Mouse (Mus musculus): ENCODE results near the gene Ccdc33. TPM values are rescaled to one million over a fixed set of nuclear protein-coding genes. Genes with fewer than 3 reads are reported as not detected.
A peak's percentile ranks its signal among the peaks of the same experiment; 100 is the strongest.

Ccdc33 gene
- polyA plus RNA-seq, 1 experiment from 2014 or later = 1.5 TPM

- Histone ChIP-seq H3K27ac (no peak overlapping the region), H3K4me1 (peaks cover 49% of the 10 kb centered on the region), H3K9ac (no peak overlapping the region), H3K36me3 (no peaks in the 10 kb centered on the region), H3K9me3 (replicated peaks) (no peaks in the 10 kb centered on the region), H3K4me3 (no peak overlapping the region), H3K27me3 (peaks cover 50% of the 10 kb centered on the region), H3K4me2 (replicated peaks) (no peak overlapping the region)
- 83% methylated on average over 1 of the region's 1 CpGs for WGBS
- ATAC-seq (ENCODE audit: low FRiP score) = no peak
These were observed 64.6 kb downstream of the Ccdc33 start for GRCm38 (mm10) chr9:58054032-58054431.

GRCm38 (mm10) chr9:58053544-58053943 lies 65.1 kb downstream of the Ccdc33 start:
- ATAC-seq (ENCODE audit: low FRiP score) = no peak
- Histone ChIP-seq H3K4me3 (no peak overlapping the region), H3K27me3 (peaks cover 50% of the 10 kb centered on the region), H3K36me3 (no peaks in the 10 kb centered on the region), H3K27ac (no peak overlapping the region), H3K4me2 (replicated peaks) (no peak overlapping the region), H3K9ac (no peak overlapping the region), H3K4me1 (peaks cover 53% of the 10 kb centered on the region), H3K9me3 (replicated peaks) (no peaks in the 10 kb centered on the region)
- 55% methylated on average over 3 of the region's 3 CpGs for WGBS

GRCm38 (mm10) chr9:58053102-58053501 lies 65.5 kb downstream of the Ccdc33 start:
- Histone ChIP-seq H3K4me2 (replicated peaks) (no peak overlapping the region), H3K36me3 (no peaks in the 10 kb centered on the region), H3K9ac (no peak overlapping the region), H3K4me3 (no peak overlapping the region), H3K4me1 (peaks cover 58% of the 10 kb centered on the region), H3K9me3 (replicated peaks) (no peaks in the 10 kb centered on the region), H3K27me3 (peaks cover 50% of the 10 kb centered on the region), H3K27ac (no peak overlapping the region)
- 19% methylated on average over 3 of the region's 3 CpGs for WGBS
- ATAC-seq (ENCODE audit: low FRiP score) = no peak; the same call in 1 of the 2 replicates

GRCm38 (mm10) chr9:58051937-58052336 lies 66.7 kb downstream of the Ccdc33 start:
- Histone ChIP-seq H3K4me1 (peaks cover 68% of the 10 kb centered on the region), H3K9ac (no peak overlapping the region), H3K4me2 (replicated peaks) (no peak overlapping the region), H3K36me3 (no peaks in the 10 kb centered on the region), H3K27ac (peak overlapping the region; percentile 57), H3K9me3 (replicated peaks) (no peaks in the 10 kb centered on the region), H3K4me3 (no peak overlapping the region), H3K27me3 (peaks cover 40% of the 10 kb centered on the region)
- 26% methylated on average over 5 of the region's 5 CpGs for WGBS
- ATAC-seq (ENCODE audit: low FRiP score) = no peak

- WGBS = 72% methylated on average over 7 of the region's 7 CpGs
- H3K9me3 ChIP-seq (replicated peaks) = no peaks in the 10 kb centered on the region
- ATAC-seq (ENCODE audit: low FRiP score) = no peak
- H3K36me3 ChIP-seq = no peaks in the 10 kb centered on the region
- peaks cover 36% of the 10 kb centered on the region for H3K27me3 ChIP-seq
- H3K4me3 ChIP-seq = no peak overlapping the region
- peak overlapping the region; percentile 75; the same call in 1 of the 2 replicates for H3K27ac ChIP-seq
- H3K4me1 ChIP-seq = peaks cover 74% of the 10 kb centered on the region
- no peak overlapping the region for H3K4me2 ChIP-seq (replicated peaks)
- no peak overlapping the region for H3K9ac ChIP-seq
These were observed 68.8 kb downstream of the Ccdc33 start for GRCm38 (mm10) chr9:58049861-58050260.

GRCm38 (mm10) chr9:58049186-58049585 lies 69.4 kb downstream of the Ccdc33 start:
- no peaks in the 10 kb centered on the region for H3K36me3 ChIP-seq
- peak overlapping the region; percentile 75 for H3K27ac ChIP-seq
- H3K27me3 ChIP-seq = peaks cover 31% of the 10 kb centered on the region
- H3K9me3 ChIP-seq (replicated peaks) = no peaks in the 10 kb centered on the region
- H3K4me2 ChIP-seq (replicated peaks) = no peak overlapping the region
- H3K9ac ChIP-seq = peak overlapping the region; percentile 38; the same call in 1 of the 2 replicates
- H3K4me3 ChIP-seq = no peak overlapping the region
- ATAC-seq (ENCODE audit: low FRiP score) = no peak
- H3K4me1 ChIP-seq = peaks cover 77% of the 10 kb centered on the region
- 41% methylated on average over 6 of the region's 6 CpGs for WGBS

- Histone ChIP-seq H3K4me1 (peaks cover 77% of the 10 kb centered on the region), H3K4me3 (no peak overlapping the region), H3K9ac (peak overlapping the region; percentile 38; the same call in 1 of the 2 replicates), H3K4me2 (replicated peaks) (peak overlapping the region; percentile 30; the same call in 1 of the 2 replicates), H3K36me3 (no peaks in the 10 kb centered on the region), H3K27me3 (peaks cover 27% of the 10 kb centered on the region), H3K9me3 (replicated peaks) (no peaks in the 10 kb centered on the region), H3K27ac (peak overlapping the region; percentile 75)
- 6% methylated on average over 6 of the region's 6 CpGs for WGBS
- peak; percentile 23 for ATAC-seq (ENCODE audit: low FRiP score)
These were observed 70.0 kb downstream of the Ccdc33 start for GRCm38 (mm10) chr9:58048621-58049020.

GRCm38 (mm10) chr9:58047061-58047460 lies 71.6 kb downstream of the Ccdc33 start:
- WGBS = 75% methylated on average over 10 of the region's 10 CpGs
- H3K4me3 ChIP-seq = no peak overlapping the region
- ATAC-seq (ENCODE audit: low FRiP score) = no peak
- peaks cover 21% of the 10 kb centered on the region for H3K27me3 ChIP-seq
- H3K9ac ChIP-seq = no peak overlapping the region
- H3K36me3 ChIP-seq = no peaks in the 10 kb centered on the region
- no peaks in the 10 kb centered on the region for H3K9me3 ChIP-seq (replicated peaks)
- H3K4me2 ChIP-seq (replicated peaks) = no peak overlapping the region
- no peak overlapping the region for H3K27ac ChIP-seq
- peaks cover 82% of the 10 kb centered on the region for H3K4me1 ChIP-seq

GRCm38 (mm10) chr9:58045646-58046045 lies 73.0 kb downstream of the Ccdc33 start:
- H3K9ac ChIP-seq = no peak overlapping the region
- H3K4me2 ChIP-seq (replicated peaks) = no peak overlapping the region
- ATAC-seq (ENCODE audit: low FRiP score) = no peak
- no peaks in the 10 kb centered on the region for H3K36me3 ChIP-seq
- H3K27me3 ChIP-seq = peaks cover 15% of the 10 kb centered on the region
- H3K27ac ChIP-seq = peak overlapping the region; percentile 62; the same call in 1 of the 2 replicates
- H3K4me3 ChIP-seq = no peak overlapping the region
- 16% methylated on average over 4 of the region's 4 CpGs for WGBS
- peaks cover 89% of the 10 kb centered on the region for H3K4me1 ChIP-seq
- H3K9me3 ChIP-seq (replicated peaks) = no peaks in the 10 kb centered on the region

- Histone ChIP-seq H3K9ac (no peak overlapping the region), H3K27me3 (peaks cover 11% of the 10 kb centered on the region; the same call in 1 of the 2 replicates), H3K4me2 (replicated peaks) (no peak overlapping the region), H3K9me3 (replicated peaks) (no peaks in the 10 kb centered on the region), H3K27ac (peak overlapping the region; percentile 62), H3K4me3 (no peak overlapping the region), H3K36me3 (no peaks in the 10 kb centered on the region), H3K4me1 (peaks cover 93% of the 10 kb centered on the region)
- peak; percentile 51 for ATAC-seq (ENCODE audit: low FRiP score)
- 24% methylated on average over 10 of the region's 10 CpGs for WGBS
These were observed 73.8 kb downstream of the Ccdc33 start for GRCm38 (mm10) chr9:58044828-58045227.

- H3K4me2 ChIP-seq (replicated peaks) = no peak overlapping the region
- 63% methylated on average over 10 of the region's 10 CpGs for WGBS
- no peak overlapping the region for H3K9ac ChIP-seq
- H3K9me3 ChIP-seq (replicated peaks) = no peaks in the 10 kb centered on the region
- H3K4me1 ChIP-seq = peaks cover 84% of the 10 kb centered on the region
- no peaks in the 10 kb centered on the region for H3K36me3 ChIP-seq
- no peak for ATAC-seq (ENCODE audit: low FRiP score)
- H3K4me3 ChIP-seq = no peak overlapping the region
- H3K27ac ChIP-seq = peak overlapping the region; percentile 41
- peaks cover 15% of the 10 kb centered on the region; the same call in 1 of the 2 replicates for H3K27me3 ChIP-seq
These were observed 75.1 kb downstream of the Ccdc33 start for GRCm38 (mm10) chr9:58043496-58044017.

- H3K4me1 ChIP-seq = peaks cover 73% of the 10 kb centered on the region
- WGBS = 14% methylated on average over 10 of the region's 10 CpGs
- no peak for ATAC-seq (ENCODE audit: low FRiP score)
- 0 out of 2 replicates have a peak overlapping the region, but pooled peaks have one; percentile 2 for H3K9ac ChIP-seq
- H3K4me2 ChIP-seq (replicated peaks) = no peak overlapping the region
- 0 out of 2 replicates have a peak overlapping the region, but pooled peaks have one; percentile 41 for H3K27ac ChIP-seq
- no peaks in the 10 kb centered on the region for H3K36me3 ChIP-seq
- peaks cover 25% of the 10 kb centered on the region for H3K27me3 ChIP-seq
- no peak overlapping the region for H3K4me3 ChIP-seq
- H3K9me3 ChIP-seq (replicated peaks) = no peaks in the 10 kb centered on the region
These were observed 76.2 kb downstream of the Ccdc33 start for GRCm38 (mm10) chr9:58042391-58042790.

- H3K4me1 ChIP-seq = peaks cover 62% of the 10 kb centered on the region
- H3K4me2 ChIP-seq (replicated peaks) = no peak overlapping the region
- no peaks in the 10 kb centered on the region for H3K9me3 ChIP-seq (replicated peaks)
- H3K4me3 ChIP-seq = no peak overlapping the region
- peak overlapping the region; percentile 64 for H3K27ac ChIP-seq
- H3K27me3 ChIP-seq = peaks cover 37% of the 10 kb centered on the region
- ATAC-seq (ENCODE audit: low FRiP score) = no peak
- WGBS = 22% methylated on average over 4 of the region's 4 CpGs
- H3K36me3 ChIP-seq = no peaks in the 10 kb centered on the region
- H3K9ac ChIP-seq = peak overlapping the region; percentile 27; the same call in 1 of the 2 replicates
These were observed 77.6 kb downstream of the Ccdc33 start for GRCm38 (mm10) chr9:58040977-58041376.
